Mouse (Mus musculus) 3T3-L1 (cell line): ENCODE measurements around the gene Bach1.

Experiments used
- DNase-seq: peaks from one replicate; pipeline ENCODE4 v3.0.0-alpha.2; 2015; ENCODE audit warnings: low read depth, low spot score

The Bach1 gene

DNA sequence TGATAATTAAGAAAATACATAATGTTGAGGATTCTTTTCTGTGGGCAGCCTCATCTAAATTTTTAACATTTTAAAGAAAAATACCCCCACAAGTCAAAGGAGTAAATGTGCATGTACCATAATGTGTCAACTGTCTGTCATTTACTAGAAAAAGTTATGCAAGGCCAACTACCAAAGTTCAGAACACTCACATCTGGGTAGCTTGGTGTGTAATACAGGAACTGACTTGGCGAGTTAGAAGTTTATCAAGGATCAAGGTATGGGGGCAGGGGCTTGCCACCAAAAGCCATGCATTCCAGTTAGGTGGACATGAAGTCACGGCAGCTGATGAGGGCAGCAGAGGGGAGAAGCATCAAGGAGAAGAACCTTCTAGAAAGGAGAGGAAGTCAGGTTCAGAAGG is 13.2 kb downstream of the Bach1 start:
- DNase-seq: no peak

DNA sequence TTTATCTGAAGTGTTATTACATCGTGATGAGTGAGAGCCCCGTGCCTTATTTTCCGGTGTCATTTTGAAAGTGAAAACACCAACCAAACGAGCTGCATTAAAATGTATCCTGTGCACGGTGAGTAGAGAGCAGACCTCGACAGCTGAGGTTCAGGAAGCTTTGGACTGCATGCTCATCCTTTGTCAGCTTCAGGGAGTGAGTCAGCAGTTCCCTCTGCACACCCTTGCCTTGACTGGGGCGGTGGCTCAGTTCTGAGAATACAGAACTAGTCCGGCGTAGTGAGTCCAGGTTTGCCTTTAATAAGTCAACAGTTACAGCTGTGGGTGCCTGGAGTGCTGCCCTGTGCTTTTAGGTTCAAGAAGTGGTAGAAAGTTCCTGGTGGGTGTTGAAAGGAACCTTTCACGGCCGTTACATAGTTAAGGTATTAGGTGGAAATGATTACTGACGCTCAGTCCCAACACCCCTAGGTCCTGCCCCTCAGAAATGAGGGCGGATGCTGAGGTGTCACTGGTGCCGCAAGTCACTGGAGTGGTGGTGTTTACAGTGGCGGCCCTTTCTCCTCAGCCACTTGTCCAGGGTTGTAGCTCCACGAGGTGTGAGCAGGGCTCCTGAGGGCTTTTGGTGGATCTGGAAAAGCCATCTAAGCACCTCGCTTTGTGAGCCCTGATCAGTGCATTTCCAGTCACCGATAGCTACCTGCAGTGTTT is 14.4 kb downstream of the Bach1 start:
- DNase-seq: peak; percentile 48

- DNase-seq: no peak
Measured at GRCm38 (mm10) chr16:87714550-87714949, 15.8 kb downstream of the Bach1 start.

GRCm38 (mm10) chr16:87715221-87715620 is 16.5 kb downstream of the Bach1 start:
- no peak for DNase-seq

DNA sequence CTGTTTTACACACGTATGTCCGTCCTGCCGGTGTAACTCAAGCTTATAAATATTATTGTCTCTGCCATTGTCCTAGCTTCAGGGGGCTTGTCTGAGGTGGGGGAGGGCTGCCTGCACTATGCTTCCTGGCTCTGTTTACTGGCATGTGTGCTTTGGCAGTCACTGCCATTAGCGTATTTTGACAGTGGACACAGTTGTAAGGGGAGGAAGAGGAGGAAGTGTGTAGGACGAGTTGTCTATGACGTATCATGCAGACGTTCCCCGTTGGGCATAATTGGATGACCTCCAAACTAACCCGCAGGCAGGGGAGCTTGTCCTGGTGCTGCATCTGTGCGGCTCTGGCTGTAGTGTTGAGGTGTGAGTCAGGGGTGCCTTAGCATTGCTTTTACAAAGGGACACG is 17.5 kb downstream of the Bach1 start:
- DNase-seq: peak; percentile 46

DNA sequence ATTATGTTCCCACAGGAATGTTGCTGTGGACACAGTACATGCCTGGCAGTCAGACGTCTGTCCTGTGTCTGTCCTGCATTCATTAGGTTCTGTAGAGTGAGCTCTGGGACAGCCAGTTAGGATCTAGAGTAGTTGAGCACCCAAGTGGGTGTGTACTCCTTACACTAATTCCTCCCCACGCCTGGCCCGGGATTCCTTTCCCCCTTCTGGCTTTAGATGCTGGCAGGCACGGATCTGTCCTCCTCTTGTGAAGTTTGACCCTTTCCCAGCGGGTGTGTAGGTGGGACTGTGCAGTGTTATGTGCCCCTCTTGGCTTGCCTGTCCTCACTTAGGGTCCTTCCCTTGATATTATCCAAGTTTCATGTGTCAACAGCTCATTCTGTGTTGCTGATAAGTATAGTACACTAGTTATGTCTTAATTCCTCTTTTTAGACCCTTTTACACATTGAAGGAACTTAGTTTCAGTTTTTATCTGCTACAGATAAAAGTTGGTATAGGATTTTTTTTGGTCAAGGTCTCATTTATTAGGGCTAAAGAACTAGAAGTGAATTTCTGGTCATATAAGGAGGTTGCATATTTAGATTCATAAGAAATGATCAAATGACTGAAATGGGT is 18.4 kb downstream of the Bach1 start:
- DNase-seq: no peak

GRCm38 (mm10) chr16:87719071-87719470 is 20.3 kb downstream of the Bach1 start:
- DNase-seq: no peak

- DNase-seq: no peak
Measured at GRCm38 (mm10) chr16:87719688-87720283, 21.0 kb downstream of the Bach1 start.

DNA sequence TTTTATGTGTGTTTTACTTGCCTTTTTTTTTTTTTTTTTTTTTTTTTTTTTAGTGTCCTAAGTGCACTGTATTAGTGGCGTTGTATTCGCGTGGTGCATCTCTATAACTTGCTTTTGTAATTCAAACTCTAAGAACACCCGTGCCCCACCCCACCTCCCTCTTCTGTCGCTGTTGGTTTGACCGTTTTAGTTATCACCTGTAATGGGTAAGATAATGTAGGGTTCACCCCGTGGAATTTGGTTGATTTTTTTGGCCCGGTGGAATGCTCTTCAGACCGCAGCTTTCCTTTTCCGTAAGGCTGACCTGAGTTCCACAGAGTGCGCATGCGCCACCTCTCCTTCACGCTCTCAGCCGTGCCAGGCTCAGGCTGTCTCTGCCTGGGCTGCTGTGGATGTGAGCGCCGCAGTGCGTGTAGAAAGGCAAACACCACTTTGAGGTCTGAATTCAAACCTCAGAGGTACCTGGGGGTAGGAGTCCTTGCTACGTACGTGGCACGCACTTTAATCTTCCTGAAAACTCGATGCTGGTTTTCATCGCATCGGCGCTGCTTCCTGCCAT is 22.2 kb downstream of the Bach1 start:
- DNase-seq: no peak

DNA sequence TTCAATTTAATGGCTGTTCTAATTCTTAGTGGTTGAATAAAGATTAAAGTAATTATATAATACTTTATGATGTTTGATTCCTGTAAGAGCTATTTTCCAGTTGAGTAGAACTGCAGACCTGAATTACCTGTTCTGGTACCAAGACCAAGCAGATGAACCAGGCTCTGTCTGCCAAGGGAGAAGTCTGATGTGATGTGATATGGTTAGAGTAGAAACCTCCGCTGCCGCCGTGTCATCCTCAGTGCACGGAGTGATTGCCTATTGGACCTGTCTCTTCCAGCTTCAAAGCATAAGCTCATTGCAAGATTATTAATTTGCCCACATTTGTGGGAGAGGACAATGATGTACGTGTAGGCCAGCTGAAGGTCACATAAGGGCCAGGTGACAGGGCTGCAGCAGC is 24.1 kb downstream of the Bach1 start:
- no peak for DNase-seq

- no peak for DNase-seq
Measured at GRCm38 (mm10) chr16:87723479-87723878, 24.7 kb downstream of the Bach1 start.

GRCm38 (mm10) chr16:87724826-87725225 is 26.1 kb downstream of the Bach1 start:
- DNase-seq: no peak

DNA sequence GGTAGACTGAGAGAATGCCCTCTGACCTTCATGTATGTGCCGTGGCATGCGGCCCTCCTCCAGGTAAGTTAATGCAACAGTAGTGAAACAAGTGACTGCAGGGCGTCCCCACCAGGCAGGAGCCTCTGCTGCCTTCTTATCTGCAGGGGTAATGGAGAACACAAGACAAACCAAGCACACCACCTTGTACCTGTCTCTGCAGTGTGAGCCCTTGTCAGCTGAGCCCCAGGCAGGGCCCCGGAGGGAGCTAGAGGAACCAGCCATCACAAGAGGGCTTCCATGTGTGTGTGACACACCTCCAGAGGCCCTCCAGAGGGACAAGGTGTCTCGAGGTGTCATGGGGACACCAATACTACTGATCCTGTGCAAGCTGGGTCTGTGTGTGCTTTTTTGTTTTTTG is 26.5 kb downstream of the Bach1 start:
- DNase-seq: no peak

GRCm38 (mm10) chr16:87725963-87726362 is 27.2 kb downstream of the Bach1 start:
- no peak for DNase-seq

DNA sequence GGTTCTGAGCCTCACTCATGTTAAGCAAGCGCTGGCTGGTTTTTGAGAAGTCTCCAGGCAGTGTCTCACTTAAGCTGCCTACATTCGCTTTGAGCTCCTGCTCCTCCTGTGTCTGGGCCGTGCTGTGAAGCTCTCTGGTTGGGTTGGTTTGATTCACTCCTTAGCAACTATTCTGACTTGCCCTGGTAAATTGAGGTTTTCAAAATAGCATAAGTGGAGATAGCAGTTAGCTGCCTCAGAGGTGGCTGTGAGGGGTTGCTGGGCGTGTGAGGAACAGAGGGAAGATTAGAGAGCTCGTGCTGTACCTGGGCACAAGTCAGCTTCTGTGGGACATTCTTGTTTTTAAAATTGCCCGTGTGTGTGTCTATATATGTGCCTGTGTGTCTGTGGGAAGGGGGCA is 27.6 kb downstream of the Bach1 start:
- no peak for DNase-seq

DNA sequence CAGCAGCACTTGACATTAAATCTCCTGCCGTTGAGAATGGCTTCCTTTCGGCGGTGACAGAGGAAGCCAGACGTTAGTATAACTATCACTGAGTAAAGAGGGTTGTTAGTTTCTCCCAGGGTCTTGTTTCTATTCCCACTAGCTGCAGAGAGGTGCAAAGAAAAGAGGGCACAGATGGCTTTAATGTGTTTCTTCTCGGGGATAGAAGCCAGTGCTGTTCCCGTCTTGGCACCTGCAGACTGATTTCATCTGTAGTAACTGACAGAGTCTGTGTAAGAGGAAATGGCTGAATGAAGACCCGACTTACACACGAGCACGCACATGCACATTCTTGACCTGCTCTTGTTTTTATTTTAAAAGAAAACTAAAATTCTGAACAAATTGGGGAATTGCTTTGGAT is 28.5 kb downstream of the Bach1 start:
- DNase-seq: no peak

- no peak for DNase-seq
Measured at GRCm38 (mm10) chr16:87727918-87728317, 29.2 kb downstream of the Bach1 start.

GRCm38 (mm10) chr16:87728703-87729102 is 30.0 kb downstream of the Bach1 start:
- DNase-seq: no peak

- no peak for DNase-seq
Measured at GRCm38 (mm10) chr16:87729469-87729868, 30.7 kb downstream of the Bach1 start.

GRCm38 (mm10) chr16:87734868-87735381 is 36.2 kb downstream of the Bach1 start:
- no peak for DNase-seq

GRCm38 (mm10) chr16:87736106-87736505 is 37.4 kb downstream of the Bach1 start:
- no peak for DNase-seq

- no peak for DNase-seq
Measured at GRCm38 (mm10) chr16:87737296-87737695, 38.6 kb downstream of the Bach1 start.
